Mouse (Mus musculus) bone marrow, adult 2 months (tissue): Measurements from ENCODE around the gene Sec1. TPM values are rescaled to one million over a fixed set of nuclear protein-coding genes. Genes with fewer than 3 reads are reported as not detected.

Source experiments
- H3K27ac ChIP-seq: fragments of 200-500 bp; 2 replicates; pipeline ENCODE4 v1.5.1; 2012; ENCODE audit warnings: low read depth, mild to moderate bottlenecking, control low read depth, inconsistent platforms, low read length; ENCODE audit not compliant: control insufficient read depth, poor library complexity, insufficient read depth
- H3K4me1 ChIP-seq: fragments of 200-500 bp; 2 replicates; pipeline ENCODE4 v1.6.1; 2011; ENCODE audit warnings: low read length; ENCODE audit not compliant: control insufficient read depth, insufficient read depth
- H3K4me3 ChIP-seq: fragments of 200-500 bp; replicated peaks from 2 replicates; pipeline ENCODE3; 2011; ENCODE audit warnings: mild to moderate bottlenecking, low read depth, low read length, control low read depth; ENCODE audit not compliant: control insufficient read depth
- CTCF ChIP-seq: fragments of 200-500 bp; IDR thresholded peaks from 2 replicates; pipeline ENCODE4 v1.5.1; 2011; ENCODE audit warnings: low read length, control low read depth; ENCODE audit not compliant: control insufficient read depth, insufficient read depth
- POLR2A ChIP-seq: fragments of 200-500 bp; IDR thresholded peaks from 2 replicates; pipeline ENCODE4 v1.6.1; 2011; ENCODE audit warnings: low read depth, mild to moderate bottlenecking, control low read depth, low read length, borderline replicate concordance; ENCODE audit not compliant: control insufficient read depth
- WGBS: fragments of 180-500 bp; shearing (Covaris S2); methylation state at CpG from one replicate; pipeline ENCODE4 v1.1.7; 2018; 5-methylcytosine and 5-hydroxymethylcytosine counted together
- polyA plus RNA-seq: library from polyadenylated mRNA; stranded (reverse); fragments of >200 nt; gene quantifications from 2 replicates; pipeline ENCODE4 v1.2.4, GENCODE M21; 2011; ENCODE audit warnings: low replicate concordance; ENCODE audit not compliant: missing spikeins, insufficient read depth, insufficient read length

Sec1 gene
- polyA plus RNA-seq, 1 experiment = not detected

DNA sequence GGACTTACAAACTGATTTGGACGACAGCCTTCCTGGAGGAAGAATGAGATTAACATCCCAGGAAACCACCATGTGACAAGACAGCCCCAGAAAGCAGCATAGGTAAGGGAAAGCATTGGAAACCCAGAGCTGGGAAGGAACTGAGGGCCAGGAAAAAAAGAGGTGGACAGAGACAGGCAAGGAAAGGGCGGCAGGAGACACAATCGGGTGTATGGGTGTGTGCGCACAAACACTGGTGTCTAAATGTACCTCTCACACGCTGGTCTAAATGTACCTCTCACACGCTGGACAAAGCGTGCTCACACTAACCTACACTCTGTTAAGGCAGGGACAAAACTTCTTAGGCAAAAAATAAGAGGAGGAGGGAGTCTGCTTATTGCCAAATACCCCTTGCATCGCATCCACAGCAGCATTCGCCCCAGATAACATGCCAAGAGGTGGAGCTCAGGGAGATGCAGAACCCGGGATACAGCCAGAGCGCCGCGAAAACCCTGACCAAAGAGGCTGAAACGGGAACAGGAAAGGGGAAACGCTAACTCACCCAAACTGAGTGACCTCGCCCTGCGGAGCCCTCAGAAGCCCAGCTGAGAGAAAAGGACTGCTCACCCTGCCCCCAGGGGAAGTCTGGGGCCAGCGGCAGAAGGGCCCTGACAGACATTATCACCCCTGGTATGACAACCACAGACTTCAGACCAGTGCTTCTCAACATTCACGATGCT is 21.7 kb upstream of the Sec1 start:
- TF ChIP-seq CTCF = no peak
- peak; percentile 32; the same call in 1 of the 2 replicates for TF ChIP-seq POLR2A
- Histone ChIP-seq H3K4me3 (peak overlapping the region; percentile 72), H3K27ac (peak overlapping the region; percentile 88), H3K4me1 (peaks cover 4% of the 10 kb centered on the region; the same call in 1 of the 2 replicates)
- WGBS = 31% methylated on average over 19 of the region's 19 CpGs

DNA sequence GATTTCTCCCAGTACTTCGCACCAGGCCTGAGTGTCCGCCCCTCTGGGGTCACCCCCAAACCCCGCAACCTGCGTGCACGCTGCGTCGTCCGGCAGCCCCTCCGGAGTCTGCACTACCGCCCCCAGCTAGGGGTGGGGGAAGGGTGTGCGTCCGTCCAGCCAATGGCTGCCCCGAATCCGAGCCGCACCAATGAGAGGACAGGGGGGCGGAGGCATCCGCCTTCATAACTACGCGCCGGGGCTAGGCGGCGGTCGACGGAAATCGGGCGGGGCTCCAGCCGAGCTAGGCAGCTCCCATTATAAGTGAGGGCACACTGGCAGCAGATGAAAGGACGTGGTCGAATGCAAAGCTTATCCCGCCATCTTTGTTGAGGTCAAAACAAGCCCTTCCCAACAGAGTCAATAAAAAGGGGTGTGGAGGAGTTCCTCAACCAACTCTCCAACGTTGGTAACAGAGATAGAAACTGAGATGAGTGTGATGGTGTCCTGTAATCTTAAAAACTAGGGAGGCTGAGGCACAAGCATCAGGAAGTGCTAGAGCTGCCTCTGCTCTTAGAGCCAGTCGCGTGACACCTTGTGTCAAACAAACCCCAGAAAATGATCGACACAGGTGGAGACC is 21.0 kb upstream of the Sec1 start, which contains the start of gene Rpl18:
Gene Rpl18, plus strand, starts transcription at position 368 of the 619 bp plus-strand sequence.
- TF ChIP-seq CTCF (no peak; the same call in 1 of the 2 replicates), POLR2A (peak; percentile 71; the same call in 1 of the 2 replicates)
- H3K27ac ChIP-seq = peak within 1 kb of the TSS; percentile 88
- 6% methylated on average over 34 of the region's 34 CpGs for WGBS
- H3K4me3 ChIP-seq = peak within 1 kb of the TSS; percentile 83
- peaks cover 4% of the 10 kb centered on the region; the same call in 1 of the 2 replicates for H3K4me1 ChIP-seq

DNA sequence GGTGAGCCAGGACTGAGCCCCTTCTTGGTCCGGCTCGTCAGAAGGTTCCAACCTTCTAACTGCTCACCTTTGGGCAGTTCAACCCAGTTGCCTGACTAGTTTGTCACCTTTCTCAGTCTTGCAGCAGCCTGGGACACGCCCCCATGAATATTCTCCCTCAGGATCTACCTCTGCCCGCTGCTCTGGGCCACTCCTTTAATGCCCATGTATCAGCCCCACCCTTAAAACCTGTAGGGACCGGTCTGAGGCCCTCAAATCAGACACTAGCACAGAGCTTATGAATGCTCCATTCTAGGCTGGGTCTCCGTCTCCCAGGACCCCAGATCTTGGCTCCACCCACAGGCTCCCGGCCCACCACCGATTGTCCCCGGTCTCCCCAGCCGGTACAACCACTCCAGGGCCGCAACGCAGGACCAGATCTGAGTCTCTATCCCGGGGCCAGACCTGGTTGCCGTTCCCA is 20.5 kb upstream of the Sec1 start:
- WGBS = 10% methylated on average over 14 of the region's 14 CpGs
- H3K4me1 ChIP-seq = peaks cover 4% of the 10 kb centered on the region; the same call in 1 of the 2 replicates
- TF ChIP-seq CTCF (no peak), POLR2A (no peak)
- peak overlapping the region; percentile 83 for H3K4me3 ChIP-seq
- peak overlapping the region; percentile 49 for H3K27ac ChIP-seq

DNA sequence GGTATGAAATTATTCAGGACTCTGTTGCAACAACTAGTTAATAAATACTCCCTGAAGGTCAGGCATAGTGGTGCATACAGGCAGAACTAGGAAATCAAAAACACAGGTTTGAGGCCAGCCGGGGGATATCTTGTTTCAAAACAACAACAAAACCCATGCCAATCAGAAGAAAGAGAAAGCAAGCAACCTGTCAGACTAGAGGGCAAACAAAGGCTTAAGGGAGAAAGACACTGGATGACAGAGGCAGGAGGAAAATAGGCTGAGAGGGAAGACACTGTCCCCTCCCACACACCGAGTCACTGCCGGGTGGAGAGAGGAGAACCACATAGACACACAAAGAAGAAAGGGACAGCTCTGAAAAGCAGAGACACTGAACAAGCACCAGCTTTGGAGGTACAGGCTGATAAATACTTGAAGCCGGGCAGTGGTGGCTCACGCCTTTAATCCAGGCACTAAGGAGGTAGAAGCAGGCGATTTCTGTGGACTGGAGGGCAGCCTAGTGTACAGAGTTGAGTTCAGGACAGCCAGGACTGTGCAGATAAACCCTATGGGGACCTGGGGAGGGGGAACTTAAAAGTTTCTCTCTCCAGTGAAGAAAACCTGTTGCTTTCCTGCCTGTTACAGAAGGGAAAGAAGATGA is 19.8 kb upstream of the Sec1 start:
- Histone ChIP-seq H3K4me1 (peaks cover 6% of the 10 kb centered on the region; the same call in 1 of the 2 replicates), H3K27ac (no peak overlapping the region), H3K4me3 (no peak overlapping the region)
- TF ChIP-seq CTCF = no peak
- TF ChIP-seq POLR2A = no peak
- 84% methylated on average over 6 of the region's 6 CpGs for WGBS

DNA sequence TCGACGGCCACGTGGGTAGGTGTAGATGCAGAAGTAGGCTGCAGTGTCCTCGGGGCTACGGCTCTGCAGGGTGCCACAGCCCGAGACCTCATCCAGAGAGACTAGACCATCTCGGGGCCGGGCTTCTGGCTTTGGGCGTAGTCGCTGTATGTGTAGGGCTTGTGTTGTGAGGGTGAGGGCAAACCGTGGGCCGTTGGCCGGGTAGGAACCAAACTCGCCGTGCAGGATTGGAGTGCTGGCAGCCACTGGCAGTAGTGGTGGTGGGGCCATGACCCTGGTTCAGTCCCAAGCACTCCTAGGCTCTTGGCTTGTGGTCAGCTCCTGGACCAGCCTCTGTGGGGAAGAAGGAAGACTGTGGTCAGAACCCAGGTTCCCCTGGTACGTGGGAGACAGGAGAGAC is 19.2 kb upstream of the Sec1 start:
- Histone ChIP-seq H3K27ac (no peak overlapping the region), H3K4me3 (no peak overlapping the region), H3K4me1 (peaks cover 9% of the 10 kb centered on the region)
- 90% methylated on average over 16 of the region's 16 CpGs for WGBS
- TF ChIP-seq CTCF = no peak
- TF ChIP-seq POLR2A = no peak

DNA sequence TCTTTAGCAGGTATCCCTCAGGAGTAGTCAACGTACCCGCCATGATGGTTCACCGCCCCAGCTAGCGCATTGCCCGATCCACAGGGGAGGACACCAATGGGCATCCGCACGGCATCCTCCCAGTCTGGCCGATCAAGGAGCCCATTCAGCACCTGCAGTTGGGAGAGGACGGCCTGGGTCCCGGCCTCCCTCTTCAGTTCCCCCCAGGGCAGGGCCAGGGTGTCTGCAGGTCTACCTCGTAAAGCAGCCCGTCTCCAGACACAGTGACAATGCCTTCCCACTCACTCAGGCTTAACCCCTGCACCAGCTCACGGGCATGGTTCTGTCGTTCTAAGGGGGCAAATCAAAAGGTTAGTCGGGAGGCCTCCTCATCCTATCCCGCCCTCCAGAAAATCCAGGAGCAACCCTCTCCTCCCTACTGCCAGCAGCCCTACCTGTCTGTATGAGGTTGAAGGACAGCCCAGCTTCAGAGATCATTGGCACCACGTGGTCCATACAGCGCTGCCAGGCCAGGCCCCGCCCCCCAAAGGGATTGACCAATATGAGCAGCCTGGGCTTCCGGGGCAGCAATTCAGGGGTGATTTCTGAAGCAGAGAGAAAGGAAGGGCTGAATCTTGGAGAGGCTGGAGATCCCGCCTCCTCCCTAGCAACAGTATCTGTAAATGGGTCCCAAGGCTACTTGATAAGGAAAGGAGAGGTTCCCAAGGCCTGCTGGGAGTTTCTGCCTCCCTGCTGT is 18.0 kb upstream of the Sec1 start:
- Histone ChIP-seq H3K4me3 (no peak overlapping the region), H3K4me1 (peaks cover 14% of the 10 kb centered on the region), H3K27ac (no peak overlapping the region)
- no peak for TF ChIP-seq POLR2A
- no peak for TF ChIP-seq CTCF
- 89% methylated on average over 21 of the region's 21 CpGs for WGBS

DNA sequence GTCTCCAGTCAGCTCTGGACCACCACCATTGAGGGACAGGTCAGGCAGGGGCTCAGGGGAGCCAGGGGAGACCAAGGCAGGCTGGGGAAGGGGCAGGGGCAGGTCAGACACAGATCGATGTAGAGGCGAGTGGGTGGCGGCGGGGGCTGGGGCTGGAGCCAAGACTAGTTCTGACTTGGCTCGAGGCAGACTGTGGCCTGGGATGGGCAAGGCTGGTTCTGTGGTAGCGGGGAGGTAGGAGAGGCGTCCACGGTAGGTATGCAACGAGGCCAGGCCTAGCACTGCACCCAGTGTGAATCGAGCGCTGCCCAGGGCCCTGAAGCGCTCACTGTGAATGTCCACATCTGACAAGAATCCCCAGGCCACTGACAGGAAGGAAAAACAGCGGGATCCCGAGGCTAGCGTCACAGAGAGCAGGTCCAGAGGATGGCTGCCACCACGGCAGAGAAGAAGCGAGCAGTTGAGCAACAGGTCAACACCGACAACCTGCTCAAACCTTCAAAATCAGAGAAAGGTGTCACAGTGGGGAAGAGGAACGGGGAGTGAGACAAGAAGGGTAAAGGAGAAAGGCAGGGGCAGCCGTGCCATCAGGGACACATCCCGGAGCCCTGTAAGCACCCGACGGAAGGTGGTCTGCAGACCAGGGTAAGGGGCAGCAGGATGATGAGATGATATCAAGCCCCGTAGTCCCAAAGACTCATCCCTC is 17.3 kb upstream of the Sec1 start:
- Histone ChIP-seq H3K27ac (no peak overlapping the region), H3K4me3 (no peak overlapping the region), H3K4me1 (peaks cover 15% of the 10 kb centered on the region)
- 86% methylated on average over 24 of the region's 24 CpGs for WGBS
- TF ChIP-seq CTCF = no peak
- TF ChIP-seq POLR2A = no peak
